Mouse (Mus musculus): ENCODE measurements at regions not wholly inside any gene's neighbourhood (a gene's known extent, or its start where the extent isn't known, plus 50 kb on each side); places are given as distances from the start of the nearest gene placed in this dataset.
"Not testable (repeated sequence)": the region's sequence is repeated elsewhere in the genome, so short reads cannot be mapped to it uniquely, and the experiment has no call there.

DNA sequence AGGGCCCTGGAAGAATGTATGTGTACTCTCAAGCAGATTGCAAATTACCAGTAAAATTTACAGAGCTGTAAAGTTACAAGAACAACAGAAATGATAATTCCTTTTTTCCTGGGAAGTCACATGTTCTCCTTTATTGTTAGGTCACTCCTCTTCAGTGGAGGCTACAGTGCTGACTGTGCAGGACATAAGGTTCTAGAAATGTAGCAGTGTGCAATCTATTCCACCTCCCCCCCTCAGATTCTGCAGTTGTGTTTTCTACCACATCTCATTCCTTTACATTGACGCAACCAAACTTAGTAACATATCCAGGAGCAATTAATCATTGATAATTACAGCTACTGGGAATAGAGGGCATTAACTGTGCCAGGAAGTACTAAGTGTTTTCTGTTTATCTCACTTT is 385.3 kb upstream of the Tnc start:
- intact Hi-C loops (cut with DNase I): no loop called here
- DNase-seq: no peak

DNA sequence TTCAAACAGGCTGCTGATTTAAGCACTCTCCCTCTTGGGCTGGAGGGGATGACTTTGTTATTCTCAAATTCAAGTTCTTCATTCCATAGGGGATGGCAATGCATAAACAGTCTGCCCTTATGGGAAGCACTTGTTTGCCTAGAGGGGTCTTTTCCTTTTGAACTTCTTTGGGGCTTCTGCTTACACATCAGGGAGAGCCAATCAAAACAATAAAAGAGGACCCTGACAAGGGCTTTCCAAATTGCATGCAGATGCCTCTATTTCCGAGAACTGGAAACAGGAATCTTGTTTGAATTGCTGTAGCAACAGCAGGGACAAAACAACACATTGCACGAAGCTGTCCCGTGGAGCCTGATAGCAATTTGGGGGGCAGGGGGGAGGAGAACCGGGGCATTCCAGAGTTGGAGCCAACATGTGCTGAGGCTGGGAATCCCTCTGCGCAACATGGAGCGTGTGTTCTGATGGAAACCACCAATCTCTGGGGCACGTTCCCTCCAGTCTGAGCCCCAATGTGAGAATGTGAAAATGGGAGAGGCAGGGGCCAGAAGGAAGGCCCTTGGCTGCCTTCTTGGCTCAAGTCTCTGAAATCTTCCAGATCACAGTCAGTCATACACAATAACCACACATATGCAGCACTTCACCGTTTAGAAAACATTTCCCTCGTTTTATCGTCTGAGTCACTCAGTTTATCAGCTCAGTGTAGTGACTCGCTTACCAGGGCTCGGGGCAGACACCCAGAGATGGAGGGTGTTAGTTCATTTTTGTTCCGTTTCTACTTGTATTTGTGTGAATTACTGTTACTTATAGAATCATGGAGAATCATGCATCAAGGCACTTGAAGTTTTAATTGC is 391.2 kb upstream of the Tnc start:
- intact Hi-C loops (cut with DNase I): no loop called here
- no peak for DNase-seq

DNA sequence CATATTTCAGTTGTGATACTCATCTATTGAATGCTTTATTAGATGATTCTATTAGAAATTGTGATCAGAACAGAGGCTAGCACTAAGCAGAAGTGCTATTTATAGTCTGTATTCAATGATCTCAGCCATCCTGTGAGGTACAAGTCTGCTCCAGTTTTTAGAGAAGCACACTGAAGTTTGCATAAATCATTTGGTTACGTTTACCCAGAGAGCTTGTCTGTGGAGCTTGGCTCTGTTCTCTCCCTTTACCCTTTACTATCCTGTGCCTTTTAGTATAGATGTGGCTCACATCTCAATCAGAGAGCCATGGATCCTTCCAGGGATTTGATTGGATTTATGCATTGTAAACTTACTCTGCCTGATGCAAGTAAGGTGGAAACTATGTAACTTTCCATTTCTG is 404.6 kb upstream of the Tnc start:
- no peak for DNase-seq
- intact Hi-C loops (cut with DNase I): no loop called here

DNA sequence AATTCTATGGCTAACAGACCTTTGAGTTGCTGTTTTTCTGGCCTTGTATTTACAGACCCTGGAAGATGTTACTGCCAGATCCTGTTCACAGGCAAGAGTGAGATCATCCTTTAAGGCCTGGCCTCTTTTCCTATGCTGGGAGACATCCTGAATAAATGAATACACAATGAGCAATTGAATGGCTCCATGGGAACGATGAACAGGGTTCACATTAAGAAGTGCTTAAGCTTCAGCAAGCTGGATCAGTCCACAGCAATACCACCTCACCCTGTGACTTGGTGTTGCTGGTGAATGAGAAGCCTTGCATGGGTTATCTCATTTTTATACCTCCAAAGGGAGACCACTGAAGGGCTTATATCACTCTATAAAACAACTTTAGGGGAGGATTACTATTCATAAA is 405.1 kb upstream of the Tnc start:
- intact Hi-C loops (cut with DNase I): no loop called here
- DNase-seq: no peak

DNA sequence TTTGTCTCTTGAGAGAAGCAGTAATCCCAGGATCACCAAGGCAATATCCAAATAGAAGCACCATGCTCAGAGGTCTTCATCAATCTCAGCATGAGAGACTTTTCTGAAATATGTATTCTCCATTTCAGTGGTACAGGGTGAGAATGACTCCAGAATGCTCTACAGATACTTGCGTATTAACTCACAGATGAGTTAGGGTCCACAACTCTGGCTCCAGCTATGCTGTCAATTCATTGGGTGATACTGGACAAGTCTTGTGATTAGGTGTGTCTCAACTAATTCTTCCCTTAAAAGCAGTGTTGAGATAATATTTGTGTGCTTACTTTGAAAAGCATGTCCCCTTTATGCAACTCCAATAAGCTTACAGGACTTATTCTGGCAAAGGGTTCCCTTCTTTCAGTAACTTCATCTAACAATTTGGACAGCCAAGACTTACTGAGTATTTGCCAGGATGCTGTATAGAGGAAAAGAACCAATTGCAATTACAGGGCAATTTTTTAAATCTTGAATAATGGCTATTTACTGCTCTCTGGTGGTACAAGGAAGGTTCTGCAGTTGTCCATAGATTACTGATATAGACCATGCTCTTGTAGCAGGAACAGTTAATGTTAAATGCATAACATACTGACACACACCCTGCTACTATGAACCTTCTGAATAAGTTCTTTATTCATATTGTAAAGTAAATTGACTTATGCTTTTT is 445.6 kb upstream of the Tnc start:
- DNase-seq: no peak
- intact Hi-C loops (cut with DNase I): loop anchor here (10.0 kb wide), 1 partner anchor 548 kb away; no protein-coding TSS in a partner anchor

DNA sequence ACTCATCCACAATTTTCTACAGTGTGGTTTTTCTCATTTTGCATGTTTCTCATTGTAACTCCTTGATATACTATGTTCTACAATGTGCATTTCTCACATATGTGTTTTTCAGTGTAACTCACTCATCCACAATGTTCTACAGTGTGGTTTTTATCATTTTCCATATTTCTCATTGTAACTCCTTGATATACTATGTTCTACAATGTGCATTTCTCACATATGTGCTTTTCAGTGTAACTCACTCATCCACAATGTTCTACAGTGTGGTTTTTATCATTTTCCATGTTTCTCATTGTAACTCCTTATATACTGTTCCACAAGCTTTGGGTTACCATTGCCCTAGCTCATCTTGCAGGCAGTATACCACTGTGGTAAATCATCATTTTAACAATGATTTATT is 450.9 kb upstream of the Tnc start:
- intact Hi-C loops (cut with DNase I): loop anchor here (10.0 kb wide), 1 partner anchor 553 kb away; no protein-coding TSS in a partner anchor
- DNase-seq: not testable (repeated sequence)

DNA sequence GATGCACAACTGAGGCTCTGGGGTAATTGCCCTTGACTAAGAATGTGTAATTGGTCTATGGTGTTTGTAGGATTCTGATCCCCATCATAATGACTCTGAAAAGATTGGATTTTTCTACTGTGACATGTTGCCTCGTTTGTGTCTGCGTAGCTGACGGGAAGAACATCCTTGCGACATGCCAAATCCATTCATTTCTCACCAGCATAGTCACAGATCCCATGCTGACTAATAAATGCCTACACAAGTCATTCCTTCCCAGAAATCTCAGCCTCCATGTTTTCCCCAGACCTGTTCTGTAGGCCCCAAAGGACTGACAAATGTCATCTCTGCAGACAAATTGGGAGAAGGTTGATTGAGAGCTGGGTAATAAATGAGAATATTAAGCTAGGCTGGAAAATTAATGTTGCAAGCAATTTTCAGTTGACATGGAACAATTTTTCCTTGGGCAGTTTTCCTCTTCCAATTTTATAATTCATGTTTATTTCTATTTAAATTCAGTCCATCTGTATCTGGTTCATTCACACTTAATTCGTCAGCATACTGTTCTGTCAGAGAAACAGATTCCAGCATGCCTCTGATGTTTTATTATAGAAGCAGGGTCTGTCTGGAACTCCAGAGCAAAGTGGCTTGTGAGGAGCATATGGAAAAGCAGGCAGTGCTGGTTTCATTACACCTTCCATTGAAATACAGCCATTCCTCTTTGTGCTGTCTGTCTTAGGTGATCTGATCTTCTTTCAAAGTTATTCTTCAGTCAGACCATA is 454.0 kb upstream of the Tnc start:
- intact Hi-C loops (cut with DNase I): no loop called here
- no peak for DNase-seq

DNA sequence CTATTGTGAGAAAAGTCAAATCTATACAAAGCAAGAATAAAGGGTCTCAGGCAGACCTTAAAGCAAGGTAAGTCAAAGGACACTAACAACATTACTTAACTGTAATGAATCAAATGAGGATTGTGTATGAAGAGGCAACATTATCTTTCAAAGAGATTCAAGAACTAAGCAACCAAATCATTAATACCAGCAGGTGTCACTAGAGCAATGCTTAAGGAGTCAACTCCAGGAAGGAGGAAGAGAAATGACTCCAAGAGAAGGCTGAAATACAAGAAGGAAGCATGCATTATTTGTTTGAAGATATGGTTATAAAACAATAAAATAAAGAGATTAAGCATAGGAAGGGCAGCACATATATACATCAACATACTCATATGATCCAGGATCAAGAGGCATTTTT is 475.1 kb upstream of the Tnc start:
- intact Hi-C loops (cut with DNase I): no loop called here
- no peak for DNase-seq

DNA sequence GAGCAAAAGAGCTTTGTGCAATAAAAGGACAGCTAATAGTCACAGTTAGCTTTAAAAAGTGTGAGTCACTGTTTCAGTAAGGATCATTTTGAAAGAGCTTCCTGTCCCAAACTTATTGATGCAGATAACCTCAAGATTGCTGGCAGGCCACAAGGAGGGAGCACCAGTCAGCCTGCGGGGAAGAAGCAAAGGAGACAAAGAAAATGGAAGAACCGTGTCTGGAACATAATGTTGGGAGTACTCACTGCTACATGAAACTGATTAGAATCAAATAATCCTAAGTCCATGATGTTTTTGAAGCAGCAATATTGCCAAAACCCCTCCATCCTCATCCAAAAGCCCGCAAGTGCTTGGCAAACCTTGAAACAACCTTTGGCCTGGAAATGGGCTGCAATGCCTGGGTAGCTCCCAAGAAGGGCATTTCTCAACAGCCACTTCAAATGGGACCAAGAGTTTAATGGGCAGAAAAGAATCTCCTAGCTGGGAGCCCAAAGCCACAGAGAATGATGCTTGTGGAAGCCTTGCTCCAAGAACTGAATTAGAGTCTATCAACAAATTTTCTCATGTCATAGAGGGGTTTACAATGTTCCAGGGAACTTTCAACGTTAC is 481.0 kb upstream of the Tnc start:
- no peak for DNase-seq
- intact Hi-C loops (cut with DNase I): no loop called here

DNA sequence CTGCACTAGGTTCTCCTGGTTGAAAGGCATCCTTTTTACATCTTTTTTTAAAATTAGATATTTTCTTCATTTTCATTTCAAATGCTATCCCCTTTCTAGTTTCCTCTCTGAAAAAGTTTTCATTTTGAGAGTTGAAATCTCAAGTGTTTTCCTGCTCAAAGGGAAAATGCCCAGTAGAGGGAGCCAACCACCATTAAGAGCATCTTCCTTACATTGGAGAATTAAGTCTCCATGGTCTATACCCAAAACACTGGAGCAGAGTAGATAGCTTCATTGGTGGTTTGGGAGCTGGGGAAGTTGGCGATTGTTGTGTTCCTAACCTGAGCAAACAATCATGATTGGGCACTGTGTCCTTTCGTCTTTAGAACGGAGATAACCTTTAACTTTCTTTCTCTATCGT is 483.8 kb upstream of the Tnc start:
- intact Hi-C loops (cut with DNase I): loop anchor here (5.0 kb wide), 1 partner anchor 1057 kb away; no protein-coding TSS in a partner anchor
- peak; percentile 5 for DNase-seq

DNA sequence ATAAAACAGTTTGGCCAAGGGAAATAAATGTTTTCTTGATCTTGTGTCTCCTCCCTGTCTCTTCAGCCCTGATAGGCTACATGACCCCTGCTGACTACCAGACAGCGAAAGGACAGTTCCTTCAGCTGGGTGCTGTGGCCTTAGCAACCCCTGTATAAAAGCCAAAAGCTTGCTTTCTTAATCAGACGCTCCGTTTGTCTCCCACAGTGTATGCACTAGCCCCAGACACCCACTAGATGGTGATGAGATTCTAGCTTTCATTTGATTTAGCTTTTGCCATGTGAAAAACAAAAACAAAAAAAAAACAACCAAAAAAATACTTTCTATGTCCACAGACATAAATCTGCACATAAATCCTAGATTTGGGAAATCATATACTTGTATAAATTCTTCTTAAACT is 486.2 kb upstream of the Tnc start:
- DNase-seq: peak; percentile 7
- intact Hi-C loops (cut with DNase I): loop anchor here (5.0 kb wide), 1 partner anchor 1054 kb away; no protein-coding TSS in a partner anchor

DNA sequence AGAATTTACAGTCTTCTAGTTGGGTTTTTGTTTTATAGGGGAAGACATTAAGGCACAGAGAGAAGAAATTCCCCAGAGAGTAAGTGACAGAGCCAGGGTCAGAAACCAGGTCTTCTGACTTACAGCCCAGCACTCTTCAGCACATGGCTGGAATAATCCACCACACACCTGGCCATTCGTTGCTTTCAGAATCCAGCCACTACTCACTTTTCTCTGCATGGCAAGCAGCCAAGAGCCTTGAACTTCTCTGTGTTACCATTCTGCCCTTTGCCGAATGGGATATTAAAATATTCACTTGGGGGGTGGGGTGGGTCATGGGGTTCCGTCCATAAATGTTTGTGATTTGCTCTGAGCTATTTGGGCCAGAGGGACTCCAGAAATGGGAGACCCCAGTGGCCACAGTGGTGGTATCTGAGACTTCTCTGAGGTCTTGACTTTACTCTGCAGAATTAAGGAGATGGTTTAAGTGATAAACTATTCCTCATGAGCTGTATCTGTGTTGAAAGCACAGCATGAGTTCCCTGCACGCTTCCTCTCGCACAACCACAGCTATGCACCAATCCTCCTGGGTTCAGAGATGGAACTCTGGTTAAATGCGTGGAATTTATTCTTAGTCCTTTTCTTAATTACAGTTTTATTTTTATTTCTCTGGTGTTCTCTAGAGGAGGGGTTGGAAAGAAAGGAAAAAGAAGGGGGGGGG is 488.9 kb upstream of the Tnc start:
- peak; percentile 2 for DNase-seq
- intact Hi-C loops (cut with DNase I): no loop called here

DNA sequence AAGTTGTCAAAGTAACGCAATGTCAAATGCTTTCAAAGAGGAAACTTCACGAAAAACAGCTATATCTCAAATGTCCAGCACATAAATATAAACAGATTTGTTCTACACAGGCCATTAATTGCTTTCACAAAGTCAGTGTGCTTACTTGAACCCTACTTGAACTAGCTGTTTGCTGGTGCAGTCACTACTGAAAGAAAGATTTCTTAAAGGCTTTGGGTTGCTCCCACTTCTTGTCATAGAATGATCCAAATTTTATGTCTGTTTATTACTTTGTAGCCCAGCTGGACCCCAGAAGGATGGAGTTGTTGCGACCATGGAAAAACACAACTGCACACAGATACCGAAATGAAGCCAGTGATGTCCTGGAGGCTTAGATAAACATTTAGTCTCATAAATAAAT is 491.2 kb upstream of the Tnc start:
- intact Hi-C loops (cut with DNase I): no loop called here
- DNase-seq: no peak

DNA sequence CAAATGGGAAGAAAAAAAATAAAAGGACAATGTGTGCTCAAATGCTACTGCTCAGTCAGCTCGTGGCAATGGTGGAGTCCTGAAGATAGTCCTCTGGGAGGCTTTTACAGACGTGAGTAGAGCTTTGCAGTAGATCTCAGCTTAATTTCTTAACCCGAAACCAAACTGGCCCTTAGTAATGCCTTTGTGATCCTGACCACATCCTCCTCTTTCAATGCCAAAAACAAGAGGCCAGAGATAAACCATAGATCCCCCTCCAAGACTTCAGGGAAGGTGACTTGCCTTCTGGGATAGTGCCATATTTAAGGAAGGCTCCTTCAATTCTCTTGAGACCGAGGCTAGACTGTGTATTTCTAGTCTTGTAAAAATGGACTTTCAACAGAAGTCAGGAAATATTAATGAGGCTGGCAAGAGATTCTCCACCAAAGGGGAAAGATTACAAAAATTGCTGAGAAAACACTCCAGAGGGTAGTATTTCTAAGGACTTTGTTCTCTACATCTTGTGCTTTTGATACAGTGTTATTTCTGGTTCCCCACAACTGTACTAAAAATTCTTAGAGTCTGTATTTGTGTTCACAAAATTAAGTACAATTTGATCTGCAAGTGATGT is 497.9 kb upstream of the Tnc start:
- no peak for DNase-seq
- intact Hi-C loops (cut with DNase I): no loop called here

DNA sequence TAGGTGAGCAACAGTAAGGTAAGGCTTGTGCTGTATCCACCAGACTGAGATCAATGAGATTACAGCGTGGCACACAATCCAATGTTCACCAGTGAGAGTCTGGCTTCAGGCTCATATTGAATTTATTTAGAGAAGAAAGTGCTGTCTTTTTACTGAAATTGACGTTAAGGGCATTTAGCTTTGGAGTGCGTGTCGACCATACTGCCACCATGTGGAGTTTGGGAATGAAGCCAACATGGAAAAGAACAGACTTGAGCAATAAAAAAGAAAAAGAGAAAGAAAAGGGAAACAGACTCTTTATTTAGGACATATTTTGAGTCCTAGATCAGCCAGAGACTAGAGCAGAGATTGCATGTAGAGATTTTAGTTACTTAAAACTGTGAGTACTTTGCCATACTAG is 499.6 kb upstream of the Tnc start:
- intact Hi-C loops (cut with DNase I): no loop called here

DNA sequence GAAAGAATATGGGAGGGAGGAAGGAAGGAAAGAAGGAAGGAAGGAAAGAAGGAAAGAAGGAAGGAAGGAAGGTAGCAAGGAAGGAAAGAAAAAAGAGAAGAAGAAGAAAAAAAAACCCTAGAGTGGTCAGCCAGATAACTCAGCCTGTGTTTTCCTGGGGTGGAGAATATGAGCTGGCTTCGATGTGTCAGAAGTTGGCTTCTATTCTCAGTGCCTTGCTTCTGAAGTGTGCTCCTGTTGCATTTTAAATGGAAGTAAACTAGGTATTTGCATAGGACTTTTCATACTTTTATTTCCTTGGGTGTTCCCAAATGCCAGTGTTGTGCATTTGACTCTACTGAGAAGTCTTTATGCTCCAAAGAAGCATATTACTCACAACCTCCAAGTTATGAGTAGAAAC is 515.7 kb upstream of the Tnc start:
- intact Hi-C loops (cut with DNase I): no loop called here
- DNase-seq: no peak

More for the DNA sequence above, 499.6 kb upstream of the Tnc start:
- DNase-seq: no peak

DNA sequence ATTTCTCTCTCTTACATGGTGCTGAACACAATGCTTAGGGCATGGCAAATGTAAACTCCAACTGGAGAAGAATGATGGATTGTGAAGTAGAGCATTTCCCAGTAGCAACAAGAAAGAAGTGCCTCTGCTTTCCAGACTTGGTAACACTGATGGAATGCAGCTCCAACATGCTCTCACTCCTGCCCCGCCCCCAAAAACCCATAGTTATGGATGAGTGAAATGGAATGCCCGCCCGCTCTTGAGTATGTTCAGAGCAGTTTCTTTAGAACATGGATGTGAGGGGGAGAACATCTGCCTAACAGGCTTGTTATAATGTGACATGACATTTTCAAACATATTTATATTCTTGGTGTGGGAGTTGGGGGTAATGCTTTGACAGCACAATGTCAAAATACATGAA is 517.2 kb upstream of the Tnc start:
- intact Hi-C loops (cut with DNase I): no loop called here

DNA sequence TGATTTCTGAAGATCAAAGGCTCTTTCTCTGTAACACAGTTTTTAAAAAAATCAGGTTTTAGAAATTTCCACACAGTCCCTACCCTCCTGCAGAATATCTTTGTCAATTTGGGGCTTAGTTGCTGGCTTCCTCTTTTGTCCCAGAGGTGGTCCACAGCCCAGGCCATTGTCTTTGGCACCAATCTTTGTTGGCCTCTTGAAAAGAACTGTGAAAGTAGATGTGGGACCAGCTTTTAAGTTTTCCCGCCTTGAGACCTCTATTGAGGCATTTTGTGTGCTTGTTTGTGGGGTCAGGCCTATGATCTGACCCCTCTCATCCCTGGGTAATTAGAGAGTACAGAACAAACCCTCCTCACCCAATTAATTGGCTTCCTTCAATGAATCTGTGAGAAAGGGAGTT is 523.9 kb upstream of the Tnc start:
- DNase-seq: no peak
- intact Hi-C loops (cut with DNase I): no loop called here

More for the DNA sequence above, 517.2 kb upstream of the Tnc start:
- no peak for DNase-seq

DNA sequence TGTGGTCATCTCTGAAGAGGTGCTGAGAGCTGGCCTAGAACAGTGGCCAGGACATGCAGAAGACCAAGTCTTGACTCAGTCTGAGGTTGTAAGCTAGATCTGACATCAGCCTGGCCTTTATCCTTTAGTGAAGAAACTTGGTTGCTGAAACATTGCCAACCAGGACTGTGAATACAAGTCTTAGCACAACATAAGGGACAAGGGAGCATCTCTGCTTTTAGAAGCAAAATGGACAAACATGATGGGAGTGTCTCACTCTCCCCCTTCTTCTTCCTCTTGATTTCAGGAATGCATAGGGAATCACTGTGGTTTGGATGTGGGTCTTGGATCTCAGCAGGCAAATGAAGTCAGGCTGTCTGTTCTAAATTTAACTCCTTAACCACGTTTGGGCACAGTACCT is 529.1 kb upstream of the Tnc start:
- no peak for DNase-seq
- intact Hi-C loops (cut with DNase I): no loop called here

DNA sequence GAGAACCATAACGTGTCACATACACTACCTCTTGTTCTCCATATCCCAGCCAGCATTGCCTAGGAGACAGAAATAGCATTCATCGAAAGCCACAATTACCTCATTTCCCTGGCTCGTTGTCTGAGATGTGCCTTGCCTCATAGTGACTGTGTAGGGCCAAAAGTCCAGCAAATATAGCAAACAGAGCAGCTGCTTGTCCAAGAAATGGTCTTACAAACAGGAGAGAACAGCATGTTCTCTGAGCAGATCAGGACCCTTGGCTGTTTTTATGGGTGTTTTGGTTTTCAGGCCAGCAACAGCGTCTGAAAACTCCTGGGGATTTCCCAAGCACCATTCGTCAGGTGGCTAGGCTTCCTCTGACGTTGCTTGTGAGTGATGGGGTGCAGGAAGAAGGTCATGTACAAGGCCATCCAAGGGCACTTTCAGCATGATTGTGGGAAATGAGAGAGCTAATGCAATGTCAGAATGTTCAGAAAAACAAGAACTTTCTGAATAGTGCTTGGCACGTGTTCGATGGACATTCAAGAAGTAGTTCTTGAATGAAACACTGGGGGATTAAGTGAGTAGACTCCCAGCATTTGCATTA is 528.9 kb upstream of the Pappa start:
- DNase-seq: no peak

More for the DNA sequence above, 528.9 kb upstream of the Pappa start:
- intact Hi-C loops (cut with DNase I): no loop called here
